Mouse (Mus musculus): ENCODE measurements around the gene Rgs12.

Gene Rgs12

GRCm38 (mm10) chr5:35033068-35033467, 83.8 kb downstream of the Rgs12 start:
- DNase-seq (ENCODE audit: low spot score): no peak

- DNase-seq (ENCODE audit: low spot score): no peak
Measured at GRCm38 (mm10) chr5:35033619-35034018, 84.4 kb downstream of the Rgs12 start.

- no peak for DNase-seq (ENCODE audit: low spot score)
Measured at GRCm38 (mm10) chr5:35035141-35035540, 85.9 kb downstream of the Rgs12 start.

- DNase-seq (ENCODE audit: low spot score): no peak
Measured at GRCm38 (mm10) chr5:35035795-35036194, 86.5 kb downstream of the Rgs12 start.

GRCm38 (mm10) chr5:35037438-35037837, 88.2 kb downstream of the Rgs12 start:
- no peak for DNase-seq (ENCODE audit: low spot score)

- DNase-seq (ENCODE audit: low spot score): no peak
Measured at GRCm38 (mm10) chr5:35041268-35041829, 92.1 kb downstream of the Rgs12 start, which contains the start of gene Hgfac. TSS of gene Hgfac (plus strand) at chr5:35041509.

GRCm38 (mm10) chr5:35042431-35043109, 93.3 kb downstream of the Rgs12 start:
- DNase-seq (ENCODE audit: low spot score): no peak

- DNase-seq (ENCODE audit: low spot score): peak; percentile 93
Measured at GRCm38 (mm10) chr5:35043110-35043451, 93.8 kb downstream of the Rgs12 start.

- no peak for DNase-seq (ENCODE audit: low spot score)
Measured at GRCm38 (mm10) chr5:35050541-35050940, 101.3 kb downstream of the Rgs12 start.

- no peak for DNase-seq (ENCODE audit: low spot score)
Measured at GRCm38 (mm10) chr5:35054628-35055027, 105.4 kb downstream of the Rgs12 start.

- DNase-seq (ENCODE audit: low spot score): peak; percentile 26
Measured at GRCm38 (mm10) chr5:35055076-35055475, 105.8 kb downstream of the Rgs12 start.

- peak; percentile 48 for DNase-seq (ENCODE audit: low spot score)
Measured at GRCm38 (mm10) chr5:35056604-35057432, 107.6 kb downstream of the Rgs12 start, which contains the start of gene Dok7. TSS of gene Dok7 (plus strand) at chr5:35056766.

GRCm38 (mm10) chr5:35057582-35057981, 108.3 kb downstream of the Rgs12 start:
- DNase-seq (ENCODE audit: low spot score): no peak

- DNase-seq (ENCODE audit: low spot score): no peak
Measured at GRCm38 (mm10) chr5:35058216-35058615, 109.0 kb downstream of the Rgs12 start.

- DNase-seq (ENCODE audit: low spot score): no peak
Measured at GRCm38 (mm10) chr5:35060098-35060497, 110.9 kb downstream of the Rgs12 start.

GRCm38 (mm10) chr5:35069841-35070240, 120.6 kb downstream of the Rgs12 start:
- no peak for DNase-seq (ENCODE audit: low spot score)

GRCm38 (mm10) chr5:35070314-35070713, 121.1 kb downstream of the Rgs12 start:
- no peak for DNase-seq (ENCODE audit: low spot score)

GRCm38 (mm10) chr5:35070953-35071352, 121.7 kb downstream of the Rgs12 start:
- peak; percentile 63 for DNase-seq (ENCODE audit: low spot score)

- DNase-seq (ENCODE audit: low spot score): no peak
Measured at GRCm38 (mm10) chr5:35071855-35072254, 122.6 kb downstream of the Rgs12 start.

GRCm38 (mm10) chr5:35073235-35073634, 124.0 kb downstream of the Rgs12 start:
- DNase-seq (ENCODE audit: low spot score): no peak

GRCm38 (mm10) chr5:35073992-35074391, 124.7 kb downstream of the Rgs12 start:
- no peak for DNase-seq (ENCODE audit: low spot score)

GRCm38 (mm10) chr5:35076369-35076768, 127.1 kb downstream of the Rgs12 start:
- no peak for DNase-seq (ENCODE audit: low spot score)

GRCm38 (mm10) chr5:35079101-35079500, 129.9 kb downstream of the Rgs12 start:
- no peak for DNase-seq (ENCODE audit: low spot score)

Measured in layer of hippocampus, adult 11-12 months (tissue).